Mouse (Mus musculus) MEL (cell line): ENCODE results near the gene Tnik.

Source experiments
- ELF1 ChIP-seq: IDR thresholded peaks from 2 replicates; pipeline ENCODE4 v1.6.1; 2014; ENCODE audit warnings: low read depth, mild to moderate bottlenecking, inconsistent platforms, low read length, improper control_type of control experiment, moderate library complexity
- GATA1 ChIP-seq: IDR thresholded peaks from 2 replicates; pipeline ENCODE4 v1.6.1; 2011; ENCODE audit warnings: low read depth, low read length, improper control_type of control experiment
- POLR2A ChIP-seq, 2 experiments: IDR thresholded peaks; 2 replicates each; pipeline ENCODE4 v1.6.1; 2011 to 2012; ENCODE audit warnings: low read length in 2 of 2, mild to moderate bottlenecking in 2 of 2, control low read depth in 1 of 2, improper control_type of control experiment in 1 of 2, low read depth in 1 of 2, moderate library complexity in 1 of 2; ENCODE audit not compliant: control insufficient read depth in 1 of 2, insufficient read depth in 1 of 2, poor library complexity in 1 of 2
- SMC3 ChIP-seq: IDR thresholded peaks from 2 replicates; pipeline ENCODE4 v1.6.1; 2011; ENCODE audit warnings: low read depth, low read length, improper control_type of control experiment

DNA sequence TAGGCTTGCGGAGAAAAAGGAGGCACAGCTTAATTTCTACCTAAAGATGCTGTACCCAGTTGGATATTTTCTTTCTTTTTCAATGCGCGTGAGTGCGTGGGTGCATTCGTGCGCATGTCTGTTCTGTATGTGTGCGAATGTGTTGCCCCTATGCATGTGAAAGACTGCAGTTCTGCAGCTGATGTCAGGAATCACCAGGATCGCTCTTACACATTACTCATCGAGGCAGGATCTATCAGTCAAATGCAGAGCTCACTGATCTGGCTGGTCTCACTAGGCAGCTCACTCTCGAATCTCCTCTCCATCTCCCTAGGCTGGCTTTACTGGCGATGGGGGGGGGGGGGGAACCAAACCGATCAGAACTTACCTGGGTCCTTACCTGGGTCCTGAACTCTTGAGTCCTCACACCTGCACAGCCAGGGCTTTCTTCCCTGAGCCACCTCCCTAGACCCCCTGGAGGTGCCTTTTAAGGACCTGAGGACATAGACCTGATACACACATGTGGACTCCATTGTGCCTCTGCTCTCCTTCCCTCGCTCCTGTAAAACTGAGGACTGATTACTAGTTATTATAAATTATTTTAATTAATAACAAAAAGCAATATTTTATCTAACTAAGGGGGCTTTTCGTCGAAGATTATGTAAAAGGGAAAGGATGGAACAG, 268.4 kb downstream of the Tnik start:
- TF ChIP-seq GATA1 (no peak), POLR2A (IDR thresholded peaks at IDR 0.05; ENCODE audit: control insufficient read depth in 1 of 2, insufficient read depth in 1 of 2, low read depth in 1 of 2, low read length in 2 of 2, poor library complexity in 1 of 2) (no peak), SMC3 (no peak), ELF1 (no peak)
